Mouse (Mus musculus): ENCODE data around the gene Topaz1. TPM values are rescaled to one million over a fixed set of nuclear protein-coding genes. Genes with fewer than 3 reads are reported as not detected.

Gene Topaz1
- polyA plus RNA-seq, 1 experiment from 2014 or later, result 0.04 TPM

- WGBS, result 85% methylated on average over 1 of the region's 1 CpGs
- Histone ChIP-seq H3K27ac (ENCODE audit: low read length) (no peak overlapping the region), H3K4me1 (ENCODE audit: control insufficient read depth, insufficient read depth, low read length) (no peaks in the 10 kb centered on the region), H3K9ac (ENCODE audit: low read length) (no peak overlapping the region), H3K9me3 (replicated peaks; ENCODE audit: control insufficient read depth, low read length) (no peaks in the 10 kb centered on the region), H3K4me3 (replicated peaks; ENCODE audit: low read length) (no peak overlapping the region), H3K27me3 (ENCODE audit: control insufficient read depth, insufficient read depth, low read length) (no peaks in the 10 kb centered on the region), H3K4me2 (ENCODE audit: low read depth, low read length) (no peak overlapping the region), H3K36me3 (ENCODE audit: control insufficient read depth, insufficient read depth, low read length) (no peaks in the 10 kb centered on the region)
- ATAC-seq (ENCODE audit: insufficient read depth, low FRiP score), result no peak
Measured at GRCm38 (mm10) chr9:122786534-122786933, 39.4 kb downstream of the Topaz1 start.

DNA sequence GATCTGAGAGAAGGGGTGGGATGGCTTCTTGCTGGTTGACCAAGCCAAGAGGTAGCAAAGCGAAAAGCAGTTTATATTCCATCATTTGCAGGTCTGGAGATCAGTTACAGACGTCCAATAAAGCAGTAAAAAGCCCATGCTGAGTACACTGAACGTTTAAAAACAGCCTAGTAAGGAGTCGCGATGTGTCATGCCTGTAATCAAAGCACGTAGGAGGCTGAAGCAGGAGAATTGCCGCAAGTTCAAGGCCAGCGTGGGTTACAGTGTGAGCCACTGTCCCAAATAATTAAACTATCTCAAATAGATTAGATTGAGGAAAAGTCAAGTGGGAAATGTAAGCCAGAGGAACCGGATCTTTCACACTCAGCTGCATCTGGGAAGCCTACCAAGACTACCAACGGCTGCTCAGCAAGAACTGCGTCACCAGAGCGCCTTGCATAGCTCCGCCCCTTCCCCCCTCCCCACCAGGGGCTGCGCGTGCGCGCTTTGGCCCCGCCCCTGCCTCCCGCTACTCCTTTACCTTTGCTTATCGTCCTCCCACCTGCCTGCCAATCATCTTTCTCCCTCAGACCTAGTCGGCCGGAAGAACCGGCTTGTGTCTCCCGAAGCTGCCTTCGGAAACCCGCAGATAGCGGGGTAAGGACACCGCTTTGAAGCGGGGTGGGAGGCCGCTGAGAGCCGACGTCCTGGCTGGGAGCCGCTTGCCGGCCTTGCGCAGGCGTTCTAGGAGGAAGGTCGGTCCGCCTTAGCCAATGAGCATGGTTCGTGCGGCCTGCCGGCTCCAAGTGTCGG is 58.1 kb downstream of the Topaz1 start, which contains the start of gene Tcaim:
TSS of gene Tcaim (plus strand) at position 487 of the 792 bp plus-strand sequence.
- H3K9me3 ChIP-seq (replicated peaks; ENCODE audit: control insufficient read depth, low read length), result no peaks in the 10 kb centered on the region
- ATAC-seq (ENCODE audit: insufficient read depth, low FRiP score), result peak; percentile 99
- peak within 1 kb of the TSS; percentile 93 for H3K4me2 ChIP-seq (ENCODE audit: low read depth, low read length)
- H3K27ac ChIP-seq (ENCODE audit: low read length), result peak within 1 kb of the TSS; percentile 88
- H3K4me3 ChIP-seq (replicated peaks; ENCODE audit: low read length), result peak within 1 kb of the TSS; percentile 81
- 6% methylated on average over 42 of the region's 42 CpGs for WGBS
- H3K27me3 ChIP-seq (ENCODE audit: control insufficient read depth, insufficient read depth, low read length), result no peaks in the 10 kb centered on the region
- no peaks in the 10 kb centered on the region; the same call in 1 of the 2 replicates for H3K4me1 ChIP-seq (ENCODE audit: control insufficient read depth, insufficient read depth, low read length)
- H3K36me3 ChIP-seq (ENCODE audit: control insufficient read depth, insufficient read depth, low read length), result no peaks in the 10 kb centered on the region
- H3K9ac ChIP-seq (ENCODE audit: low read length), result peak within 1 kb of the TSS; percentile 86

DNA sequence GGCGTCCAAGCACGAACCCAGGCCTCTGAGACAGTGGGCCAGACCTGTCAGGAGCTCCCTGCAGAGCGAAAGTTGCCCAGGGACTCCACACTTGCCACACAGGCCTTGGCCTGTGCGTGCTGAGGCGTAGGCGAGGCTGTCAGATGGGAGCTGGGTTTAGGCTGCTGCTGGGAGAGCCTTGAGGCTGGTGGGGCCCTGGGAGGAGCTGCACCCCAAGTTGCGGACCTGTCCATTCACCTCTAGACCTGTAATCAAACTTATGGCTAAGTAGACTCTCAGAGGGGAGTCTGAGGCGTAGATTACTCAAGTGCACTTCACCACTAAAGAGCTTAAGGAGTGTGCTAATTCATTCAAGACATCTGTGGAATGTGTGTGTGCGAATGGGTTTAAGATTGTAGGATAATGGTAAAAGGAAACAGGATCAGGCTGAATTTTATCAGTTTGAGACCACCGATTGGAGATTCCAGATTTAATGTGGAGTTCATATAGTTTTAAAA is 58.7 kb downstream of the Topaz1 start:
- H3K4me2 ChIP-seq (ENCODE audit: low read depth, low read length), result peak overlapping the region; percentile 93
- no peak for ATAC-seq (ENCODE audit: insufficient read depth, low FRiP score)
- peak overlapping the region; percentile 86 for H3K9ac ChIP-seq (ENCODE audit: low read length)
- H3K36me3 ChIP-seq (ENCODE audit: control insufficient read depth, insufficient read depth, low read length), result no peaks in the 10 kb centered on the region
- H3K27me3 ChIP-seq (ENCODE audit: control insufficient read depth, insufficient read depth, low read length), result no peaks in the 10 kb centered on the region
- H3K4me1 ChIP-seq (ENCODE audit: control insufficient read depth, insufficient read depth, low read length), result no peaks in the 10 kb centered on the region; the same call in 1 of the 2 replicates
- H3K27ac ChIP-seq (ENCODE audit: low read length), result peak overlapping the region; percentile 88
- H3K9me3 ChIP-seq (replicated peaks; ENCODE audit: control insufficient read depth, low read length), result no peaks in the 10 kb centered on the region
- 10% methylated on average over 10 of the region's 10 CpGs for WGBS
- H3K4me3 ChIP-seq (replicated peaks; ENCODE audit: low read length), result peak overlapping the region; percentile 81

DNA sequence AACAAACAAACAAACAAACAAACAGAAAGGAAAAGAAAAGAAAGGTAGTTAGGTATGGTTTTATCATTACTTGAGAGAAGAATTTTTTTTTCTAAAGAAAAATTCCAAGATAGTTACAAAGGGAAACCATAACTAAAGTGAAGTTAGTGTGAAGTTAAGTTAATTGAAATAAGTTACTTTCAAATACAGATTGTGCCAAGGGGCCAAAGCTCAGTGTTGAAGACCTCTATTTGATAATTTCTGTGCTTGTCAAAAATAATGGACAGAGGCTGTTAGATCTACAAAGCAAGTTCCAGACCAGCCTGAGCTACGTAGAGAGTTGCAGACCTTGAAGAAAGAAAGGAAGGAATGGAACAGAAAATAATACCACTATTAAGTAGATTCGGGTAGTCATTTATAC is 60.0 kb downstream of the Topaz1 start:
- no peaks in the 10 kb centered on the region for H3K9me3 ChIP-seq (replicated peaks; ENCODE audit: control insufficient read depth, low read length)
- ATAC-seq (ENCODE audit: insufficient read depth, low FRiP score), result no peak
- no peaks in the 10 kb centered on the region; the same call in 1 of the 2 replicates for H3K4me1 ChIP-seq (ENCODE audit: control insufficient read depth, insufficient read depth, low read length)
- H3K4me2 ChIP-seq (ENCODE audit: low read depth, low read length), result no peak overlapping the region
- no peak overlapping the region for H3K9ac ChIP-seq (ENCODE audit: low read length)
- H3K27me3 ChIP-seq (ENCODE audit: control insufficient read depth, insufficient read depth, low read length), result no peaks in the 10 kb centered on the region
- WGBS, result 87% methylated on average over 2 of the region's 2 CpGs
- no peak overlapping the region for H3K4me3 ChIP-seq (replicated peaks; ENCODE audit: low read length)
- H3K36me3 ChIP-seq (ENCODE audit: control insufficient read depth, insufficient read depth, low read length), result no peaks in the 10 kb centered on the region
- no peak overlapping the region for H3K27ac ChIP-seq (ENCODE audit: low read length)

GRCm38 (mm10) chr9:122810212-122810611 is 63.1 kb downstream of the Topaz1 start:
- Histone ChIP-seq H3K4me3 (replicated peaks; ENCODE audit: low read length) (no peak overlapping the region), H3K4me1 (ENCODE audit: control insufficient read depth, insufficient read depth, low read length) (no peaks in the 10 kb centered on the region; the same call in 1 of the 2 replicates), H3K4me2 (ENCODE audit: low read depth, low read length) (no peak overlapping the region), H3K36me3 (ENCODE audit: control insufficient read depth, insufficient read depth, low read length) (no peaks in the 10 kb centered on the region), H3K9ac (ENCODE audit: low read length) (no peak overlapping the region), H3K27ac (ENCODE audit: low read length) (no peak overlapping the region), H3K9me3 (replicated peaks; ENCODE audit: control insufficient read depth, low read length) (no peaks in the 10 kb centered on the region), H3K27me3 (ENCODE audit: control insufficient read depth, insufficient read depth, low read length) (no peaks in the 10 kb centered on the region)
- no peak for ATAC-seq (ENCODE audit: insufficient read depth, low FRiP score)
- WGBS, result 90% methylated on average over 3 of the region's 3 CpGs

DNA sequence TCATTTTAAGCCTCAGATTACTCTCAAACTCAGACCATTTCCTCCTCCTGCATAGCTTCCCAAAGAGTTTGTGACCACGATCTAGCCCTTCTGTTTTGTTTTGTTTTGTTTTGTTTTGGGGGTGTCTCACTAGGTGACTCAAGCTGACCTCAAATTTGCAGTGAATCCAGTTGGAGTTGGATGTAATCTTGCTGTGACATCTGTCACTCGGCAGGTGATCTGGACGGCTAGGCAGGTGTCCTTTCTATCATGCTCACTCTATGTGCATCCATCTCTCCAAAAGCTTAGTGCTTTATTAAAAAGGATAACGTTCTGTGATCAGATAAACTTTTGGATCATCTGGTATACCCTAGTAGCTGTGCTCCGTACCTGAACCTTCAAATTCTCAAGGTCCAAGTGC is 65.2 kb downstream of the Topaz1 start:
- no peaks in the 10 kb centered on the region for H3K4me1 ChIP-seq (ENCODE audit: control insufficient read depth, insufficient read depth, low read length)
- WGBS, result 86% methylated on average over 5 of the region's 5 CpGs
- no peak overlapping the region for H3K4me3 ChIP-seq (replicated peaks; ENCODE audit: low read length)
- H3K27ac ChIP-seq (ENCODE audit: low read length), result no peak overlapping the region
- ATAC-seq (ENCODE audit: insufficient read depth, low FRiP score), result no peak
- no peak overlapping the region for H3K4me2 ChIP-seq (ENCODE audit: low read depth, low read length)
- no peaks in the 10 kb centered on the region for H3K27me3 ChIP-seq (ENCODE audit: control insufficient read depth, insufficient read depth, low read length)
- H3K9ac ChIP-seq (ENCODE audit: low read length), result no peak overlapping the region
- H3K36me3 ChIP-seq (ENCODE audit: control insufficient read depth, insufficient read depth, low read length), result no peaks in the 10 kb centered on the region
- H3K9me3 ChIP-seq (replicated peaks; ENCODE audit: control insufficient read depth, low read length), result no peaks in the 10 kb centered on the region

- no peak overlapping the region for H3K27ac ChIP-seq (ENCODE audit: low read length)
- no peak for ATAC-seq (ENCODE audit: insufficient read depth, low FRiP score)
- H3K4me2 ChIP-seq (ENCODE audit: low read depth, low read length), result no peak overlapping the region
- H3K9ac ChIP-seq (ENCODE audit: low read length), result no peak overlapping the region
- H3K4me3 ChIP-seq (replicated peaks; ENCODE audit: low read length), result no peak overlapping the region
- H3K36me3 ChIP-seq (ENCODE audit: control insufficient read depth, insufficient read depth, low read length), result no peaks in the 10 kb centered on the region
- WGBS, result 92% methylated on average over 2 of the region's 2 CpGs
- no peaks in the 10 kb centered on the region for H3K27me3 ChIP-seq (ENCODE audit: control insufficient read depth, insufficient read depth, low read length)
- no peaks in the 10 kb centered on the region for H3K9me3 ChIP-seq (replicated peaks; ENCODE audit: control insufficient read depth, low read length)
- no peaks in the 10 kb centered on the region for H3K4me1 ChIP-seq (ENCODE audit: control insufficient read depth, insufficient read depth, low read length)
Measured at GRCm38 (mm10) chr9:122814775-122815174, 67.6 kb downstream of the Topaz1 start.

DNA sequence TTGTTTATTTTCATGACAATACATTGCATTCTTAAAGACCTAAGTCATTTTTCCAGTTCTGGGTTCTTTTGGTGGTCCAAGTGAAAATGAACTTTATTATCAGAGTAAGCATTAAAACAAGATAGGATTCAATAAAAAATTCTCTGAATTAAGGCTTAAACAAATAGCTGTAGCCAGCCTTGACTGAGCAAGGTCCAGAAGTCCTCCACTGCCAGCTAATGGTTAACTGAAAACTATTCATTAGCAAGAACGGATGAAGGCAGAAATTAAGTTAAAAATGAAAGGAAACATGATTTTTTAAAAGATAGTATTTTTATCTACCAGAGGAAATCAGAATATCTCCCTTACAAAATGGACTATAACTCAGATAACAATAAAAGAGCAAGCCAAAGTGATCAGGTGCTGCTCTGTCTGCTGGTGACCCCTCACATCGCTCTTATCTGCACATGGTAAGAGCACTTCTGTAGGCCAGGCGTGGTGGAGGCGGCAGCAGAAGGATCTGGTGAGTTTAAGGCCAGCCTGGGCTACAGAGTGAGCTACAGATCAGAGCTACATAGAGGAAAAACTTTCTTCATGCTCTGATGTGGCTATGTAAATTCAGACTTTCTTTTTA is 68.2 kb downstream of the Topaz1 start:
- ATAC-seq (ENCODE audit: insufficient read depth, low FRiP score), result no peak
- no peaks in the 10 kb centered on the region for H3K27me3 ChIP-seq (ENCODE audit: control insufficient read depth, insufficient read depth, low read length)
- H3K9me3 ChIP-seq (replicated peaks; ENCODE audit: control insufficient read depth, low read length), result no peaks in the 10 kb centered on the region
- no peak overlapping the region for H3K27ac ChIP-seq (ENCODE audit: low read length)
- no peak overlapping the region for H3K4me3 ChIP-seq (replicated peaks; ENCODE audit: low read length)
- H3K36me3 ChIP-seq (ENCODE audit: control insufficient read depth, insufficient read depth, low read length), result 0 out of 2 replicates have a peak, but pooled peaks cover 2% of the 10 kb centered on the region
- H3K4me2 ChIP-seq (ENCODE audit: low read depth, low read length), result no peak overlapping the region
- no peak overlapping the region for H3K9ac ChIP-seq (ENCODE audit: low read length)
- 71% methylated on average over 4 of the region's 4 CpGs for WGBS
- H3K4me1 ChIP-seq (ENCODE audit: control insufficient read depth, insufficient read depth, low read length), result no peaks in the 10 kb centered on the region

- H3K9me3 ChIP-seq (replicated peaks; ENCODE audit: control insufficient read depth, low read length), result no peaks in the 10 kb centered on the region
- WGBS, result 66% methylated on average over 5 of the region's 5 CpGs
- H3K36me3 ChIP-seq (ENCODE audit: control insufficient read depth, insufficient read depth, low read length), result peaks cover 19% of the 10 kb centered on the region
- H3K9ac ChIP-seq (ENCODE audit: low read length), result no peak overlapping the region
- no peak overlapping the region for H3K4me2 ChIP-seq (ENCODE audit: low read depth, low read length)
- no peaks in the 10 kb centered on the region for H3K27me3 ChIP-seq (ENCODE audit: control insufficient read depth, insufficient read depth, low read length)
- peak overlapping the region; percentile 67 for H3K27ac ChIP-seq (ENCODE audit: low read length)
- ATAC-seq (ENCODE audit: insufficient read depth, low FRiP score), result peak; percentile 77; the same call in 1 of the 2 replicates
- no peak overlapping the region for H3K4me3 ChIP-seq (replicated peaks; ENCODE audit: low read length)
- no peaks in the 10 kb centered on the region for H3K4me1 ChIP-seq (ENCODE audit: control insufficient read depth, insufficient read depth, low read length)
Measured at GRCm38 (mm10) chr9:122823374-122824017, 76.3 kb downstream of the Topaz1 start.

Data from stomach, embryonic 16.5 days (tissue).